Mouse (Mus musculus) ovary, postnatal 14 days (tissue): ENCODE measurements at regions not wholly inside any gene's neighbourhood (a gene's known extent, or its start where the extent isn't known, plus 50 kb on each side); places are given as distances from the start of the nearest gene placed in this dataset.

Experiments used
- DNase-seq: peaks from one replicate; pipeline ENCODE4 v3.0.0; 2022; ENCODE audit warnings: low spot score

- DNase-seq = no peak
These were observed 73.8 kb upstream of the Lrig3 start for GRCm38 (mm10) chr10:125892122-125892521.

- DNase-seq = no peak
These were observed 70.1 kb upstream of the Lrig3 start for GRCm38 (mm10) chr10:125895744-125896482.

- no peak for DNase-seq
These were observed 69.3 kb upstream of the Lrig3 start for GRCm38 (mm10) chr10:125896646-125897045.

GRCm38 (mm10) chr10:125899504-125899903, 66.5 kb upstream of the Lrig3 start:
- no peak for DNase-seq

- no peak for DNase-seq
These were observed 65.4 kb upstream of the Lrig3 start for GRCm38 (mm10) chr10:125900562-125900961.

- DNase-seq = no peak
These were observed 63.3 kb upstream of the Lrig3 start for GRCm38 (mm10) chr10:125902668-125903067.

GRCm38 (mm10) chr10:125912207-125912606, 53.8 kb upstream of the Lrig3 start:
- DNase-seq = no peak
